Mouse (Mus musculus) liver, embryonic 16.5 days (tissue): ENCODE measurements around the gene Fbxo34. TPM values are rescaled to one million over a fixed set of nuclear protein-coding genes. Genes with fewer than 3 reads are reported as not detected.
"Not testable (repeated sequence)": the region's sequence is repeated elsewhere in the genome, so short reads cannot be mapped to it uniquely, and the experiment has no call there.

Experiments
- ATAC-seq: fragments of 200-750 bp; cut with Nextera tagmentation; 2 replicates; pipeline ENCODE4 v1.8.0; 2017; ENCODE audit warnings: low read depth, mild to moderate bottlenecking, moderate number of reproducible peaks, moderate library complexity
- H3K27ac ChIP-seq: fragments of 300-500 bp; sonication (generic); 2 replicates; pipeline ENCODE4 v1.5.1; 2014; ENCODE audit warnings: mild to moderate bottlenecking, low read length
- H3K27me3 ChIP-seq: fragments of 300-500 bp; sonication (generic); 2 replicates; pipeline ENCODE4 v1.6.1; 2014; ENCODE audit warnings: low read depth, low read length, mixed read lengths; ENCODE audit not compliant: control insufficient read depth, insufficient read depth
- H3K36me3 ChIP-seq: fragments of 300-500 bp; sonication (generic); 2 replicates; pipeline ENCODE4 v1.6.1; 2014; ENCODE audit warnings: mild to moderate bottlenecking; ENCODE audit not compliant: control insufficient read depth, insufficient read depth
- H3K4me1 ChIP-seq: fragments of 300-500 bp; sonication (generic); 2 replicates; pipeline ENCODE4 v1.6.1; 2014; ENCODE audit warnings: low read depth, low read length, mixed read lengths; ENCODE audit not compliant: control insufficient read depth
- H3K4me2 ChIP-seq: fragments of 300-500 bp; sonication (generic); 2 replicates; pipeline ENCODE4 v1.6.1; 2014; ENCODE audit warnings: low read depth, low read length, mixed read lengths
- H3K4me3 ChIP-seq: fragments of 300-500 bp; sonication (generic); 2 replicates; pipeline ENCODE4 v1.5.1; 2014; ENCODE audit warnings: low read depth, mild to moderate bottlenecking, low read length
- H3K9ac ChIP-seq: fragments of 300-500 bp; sonication (generic); 2 replicates; pipeline ENCODE4 v1.6.1; 2014; ENCODE audit warnings: low read depth, low read length
- H3K9me3 ChIP-seq: fragments of 300-500 bp; sonication (generic); replicated peaks from 2 replicates; pipeline ENCODE4 v1.6.1; 2016; ENCODE audit warnings: low read length; ENCODE audit not compliant: control insufficient read depth
- WGBS: fragments of 180-500 bp; shearing (Covaris S2); extraction: QIAGEN DNeasy Blood & Tissue Kit; methylation state at CpG from one replicate; pipeline ENCODE4 v1.1.7; 2014; ENCODE audit not compliant: insufficient replicate concordance; 5-methylcytosine and 5-hydroxymethylcytosine counted together
- polyA plus RNA-seq: library from polyadenylated mRNA; unstranded; fragments of >200 nt; fragmentation: Nextera tagmentation; extraction: Ambion mirVana; gene quantifications from 2 replicates; pipeline ENCODE4 v1.2.1, GENCODE M21; 2015

Fbxo34 gene
- polyA plus RNA-seq, 1 experiment from 2014 or later, result 41.6 TPM

DNA sequence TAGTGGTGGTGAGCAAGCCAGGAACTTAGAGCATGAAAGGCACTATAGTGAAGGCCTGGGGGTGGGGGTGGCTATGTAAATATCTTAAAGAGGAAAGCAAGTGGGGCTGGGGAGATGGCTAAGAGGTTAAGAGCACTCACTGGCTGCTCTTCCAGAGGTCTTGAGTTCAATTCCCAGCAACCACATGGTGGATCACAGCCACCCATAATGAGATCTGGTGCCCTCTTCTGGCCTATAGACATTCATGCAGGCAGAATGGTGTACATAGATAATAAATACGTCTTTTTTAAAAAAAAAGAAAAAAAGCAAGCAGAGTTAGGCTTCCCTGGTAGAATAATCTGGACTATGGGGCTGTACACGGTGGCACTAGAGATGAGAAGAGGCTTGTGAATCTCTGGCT lies 103.2 kb downstream of the Fbxo34 start:
- no peaks in the 10 kb centered on the region for H3K9me3 ChIP-seq
- H3K27me3 ChIP-seq, result no peaks in the 10 kb centered on the region
- no peak for ATAC-seq
- H3K4me3 ChIP-seq, result no peak overlapping the region
- no peaks in the 10 kb centered on the region for H3K4me1 ChIP-seq
- H3K9ac ChIP-seq, result no peak overlapping the region
- no peak overlapping the region for H3K27ac ChIP-seq
- peaks cover 9% of the 10 kb centered on the region for H3K36me3 ChIP-seq
- 84% methylated on average over 2 of the region's 2 CpGs for WGBS
- H3K4me2 ChIP-seq, result no peak overlapping the region

GRCm38 (mm10) chr14:47554236-47554635 lies 104.0 kb downstream of the Fbxo34 start:
- peaks cover 6% of the 10 kb centered on the region for H3K36me3 ChIP-seq
- no peaks in the 10 kb centered on the region for H3K27me3 ChIP-seq
- H3K9me3 ChIP-seq, result no peaks in the 10 kb centered on the region
- no peak overlapping the region for H3K4me2 ChIP-seq
- no peaks in the 10 kb centered on the region for H3K4me1 ChIP-seq
- H3K9ac ChIP-seq, result no peak overlapping the region
- no peak overlapping the region for H3K27ac ChIP-seq
- WGBS, result 66% methylated on average over 4 of the region's 4 CpGs
- no peak overlapping the region for H3K4me3 ChIP-seq
- no peak for ATAC-seq

DNA sequence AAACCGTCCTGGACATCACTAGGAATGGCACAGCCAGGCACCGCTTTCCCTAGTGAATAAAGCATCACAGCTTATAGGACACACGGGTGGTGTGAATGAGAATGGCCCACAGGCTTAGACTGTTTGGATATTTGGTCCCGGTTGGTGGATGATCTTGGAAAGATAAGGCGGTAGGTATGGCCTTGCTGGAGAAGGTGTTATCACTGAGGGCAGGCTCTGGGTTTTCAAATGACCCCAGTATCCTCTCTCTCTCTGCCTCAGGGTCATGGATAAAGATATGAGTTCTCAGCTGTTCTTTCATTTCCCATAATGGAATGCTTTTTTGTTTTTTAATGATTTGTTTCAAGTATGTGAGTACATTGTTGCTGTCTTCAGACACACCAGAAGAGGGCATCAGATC lies 105.0 kb downstream of the Fbxo34 start:
- Histone ChIP-seq H3K4me2 (no peak overlapping the region), H3K9ac (no peak overlapping the region), H3K4me3 (no peak overlapping the region), H3K27ac (no peak overlapping the region), H3K9me3 (no peaks in the 10 kb centered on the region), H3K36me3 (peaks cover 8% of the 10 kb centered on the region), H3K4me1 (no peaks in the 10 kb centered on the region), H3K27me3 (no peaks in the 10 kb centered on the region)
- WGBS, result 81% methylated on average over 5 of the region's 5 CpGs
- no peak for ATAC-seq

DNA sequence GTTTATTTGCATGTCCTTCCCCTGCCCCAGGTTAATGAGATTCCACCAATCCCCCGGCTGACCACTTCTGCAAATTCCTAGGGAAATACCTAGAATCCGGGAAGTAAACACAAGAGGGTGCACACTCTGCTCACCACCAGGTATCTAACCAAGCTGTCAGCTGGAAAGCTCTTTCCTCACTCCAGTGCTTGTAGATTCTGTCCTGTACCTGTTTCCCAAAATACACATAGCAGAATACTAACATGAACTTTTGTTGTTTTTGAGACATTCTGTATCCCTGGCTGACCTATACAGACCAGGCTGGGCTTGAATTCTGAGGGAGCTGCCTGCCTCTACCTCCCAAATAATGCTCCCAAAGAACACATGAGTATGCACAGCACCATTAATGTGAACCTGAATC lies 110.5 kb downstream of the Fbxo34 start:
- H3K4me3 ChIP-seq, result no peak overlapping the region
- H3K4me2 ChIP-seq, result no peak overlapping the region
- no peak for ATAC-seq
- 0 out of 2 replicates have a peak, but pooled peaks cover 3% of the 10 kb centered on the region for H3K36me3 ChIP-seq
- H3K9ac ChIP-seq, result no peak overlapping the region
- no peaks in the 10 kb centered on the region for H3K27me3 ChIP-seq
- H3K9me3 ChIP-seq, result no peaks in the 10 kb centered on the region
- H3K4me1 ChIP-seq, result peaks cover 7% of the 10 kb centered on the region
- WGBS, result 68% methylated on average over 2 of the region's 2 CpGs
- H3K27ac ChIP-seq, result no peak overlapping the region

DNA sequence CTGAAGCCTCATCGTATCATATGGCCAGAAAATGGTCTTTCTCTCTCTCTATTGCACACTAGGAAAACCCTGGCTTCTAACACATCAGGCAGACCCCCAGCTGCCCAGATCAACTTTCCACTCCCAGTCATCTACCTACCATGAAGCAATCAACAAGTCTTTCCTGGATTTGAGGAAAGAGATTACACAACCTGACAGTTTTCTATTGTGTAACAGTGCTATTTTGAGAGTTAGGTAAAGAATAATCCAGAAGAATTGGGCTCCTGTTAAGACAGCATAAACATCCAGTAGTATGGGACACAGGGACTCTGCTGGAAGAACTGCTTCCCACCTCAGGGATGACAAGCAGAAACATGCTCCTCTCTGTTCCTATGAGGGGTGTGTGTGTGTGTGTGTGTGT lies 112.3 kb downstream of the Fbxo34 start:
- Histone ChIP-seq H3K4me3 (no peak overlapping the region), H3K36me3 (0 out of 2 replicates have a peak, but pooled peaks cover 3% of the 10 kb centered on the region), H3K4me2 (no peak overlapping the region), H3K9me3 (no peaks in the 10 kb centered on the region), H3K27ac (no peak overlapping the region), H3K27me3 (no peaks in the 10 kb centered on the region), H3K4me1 (peaks cover 12% of the 10 kb centered on the region), H3K9ac (no peak overlapping the region)
- peak; percentile 68 for ATAC-seq
- 73% methylated on average over 1 of the region's 1 CpGs for WGBS

DNA sequence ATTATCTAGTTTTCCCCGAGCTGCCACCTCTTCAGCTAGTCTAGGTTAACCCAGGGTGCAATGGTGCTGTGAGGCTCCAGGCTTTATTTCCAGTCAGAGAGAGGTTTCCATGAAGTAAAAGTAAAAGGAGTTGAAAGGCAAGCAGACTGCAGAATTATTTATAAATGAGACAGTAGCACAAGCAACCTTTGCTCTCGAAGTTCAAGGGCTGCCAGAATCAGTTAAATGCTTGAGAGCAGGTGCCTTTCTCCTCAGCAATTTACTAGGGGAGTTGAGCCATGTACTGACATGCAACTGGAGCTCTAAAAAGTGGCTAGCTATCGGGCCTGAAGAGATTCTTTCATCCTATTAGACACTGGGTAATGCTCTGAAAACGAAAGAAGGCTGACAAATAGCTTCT lies 112.9 kb downstream of the Fbxo34 start:
- ATAC-seq, result no peak
- no peaks in the 10 kb centered on the region for H3K27me3 ChIP-seq
- 0 out of 2 replicates have a peak, but pooled peaks cover 3% of the 10 kb centered on the region for H3K36me3 ChIP-seq
- 62% methylated on average over 4 of the region's 4 CpGs for WGBS
- H3K4me2 ChIP-seq, result no peak overlapping the region
- H3K27ac ChIP-seq, result no peak overlapping the region
- H3K9ac ChIP-seq, result no peak overlapping the region
- H3K4me1 ChIP-seq, result peaks cover 15% of the 10 kb centered on the region
- no peaks in the 10 kb centered on the region for H3K9me3 ChIP-seq
- no peak overlapping the region for H3K4me3 ChIP-seq

GRCm38 (mm10) chr14:47567962-47568652 lies 117.9 kb downstream of the Fbxo34 start:
- peak overlapping the region; percentile 91 for H3K4me2 ChIP-seq
- no peaks in the 10 kb centered on the region for H3K9me3 ChIP-seq
- H3K27ac ChIP-seq, result peak overlapping the region; percentile 74
- ATAC-seq, result peak; percentile 98
- peak overlapping the region; percentile 97 for H3K4me3 ChIP-seq
- under 1% methylated on average over 46 of the region's 46 CpGs for WGBS
- H3K27me3 ChIP-seq, result no peaks in the 10 kb centered on the region
- H3K4me1 ChIP-seq, result peaks cover 14% of the 10 kb centered on the region
- peak overlapping the region; percentile 89 for H3K9ac ChIP-seq
- no peaks in the 10 kb centered on the region for H3K36me3 ChIP-seq

DNA sequence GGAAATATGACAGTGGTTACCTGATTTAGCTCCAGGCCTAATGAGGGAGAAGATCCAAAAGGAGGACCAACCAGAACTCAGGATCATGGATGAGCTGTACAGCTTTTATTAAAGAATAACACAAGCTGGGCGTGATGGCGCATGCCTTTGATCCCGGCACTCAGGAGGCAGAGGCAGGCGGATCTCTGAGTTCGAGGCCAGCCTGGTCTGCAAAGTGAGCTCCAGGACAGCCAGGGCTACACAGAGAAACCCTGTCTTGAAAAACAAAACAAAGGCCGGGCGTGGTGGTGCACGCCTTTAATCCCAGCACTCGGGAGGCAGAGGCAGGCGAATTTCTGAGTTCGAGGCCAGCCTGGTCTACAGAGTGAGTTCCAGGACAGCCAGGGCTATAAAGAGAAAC lies 120.3 kb downstream of the Fbxo34 start, which contains the start of gene Atg14:
Gene Atg14 (minus strand): TSS at position 101 of the 400 bp plus-strand sequence.
- not testable (repeated sequence) for H3K27me3 ChIP-seq, H3K27ac ChIP-seq, H3K9ac ChIP-seq, H3K4me3 ChIP-seq, H3K36me3 ChIP-seq, H3K4me2 ChIP-seq, ATAC-seq, H3K9me3 ChIP-seq
- peaks cover 11% of the 10 kb centered on the region for H3K4me1 ChIP-seq
- WGBS, result 73% methylated on average over 11 of the region's 11 CpGs

- Histone ChIP-seq H3K9me3 (no peaks in the 10 kb centered on the region), H3K4me2 (no peak overlapping the region), H3K27me3 (no peaks in the 10 kb centered on the region), H3K36me3 (no peaks in the 10 kb centered on the region), H3K4me1 (peaks cover 5% of the 10 kb centered on the region; the same call in 1 of the 2 replicates), H3K4me3 (no peak overlapping the region), H3K9ac (no peak overlapping the region), H3K27ac (no peak overlapping the region)
- ATAC-seq, result no peak
- WGBS, result 57% methylated on average over 4 of the region's 4 CpGs
Measured at GRCm38 (mm10) chr14:47572707-47573106, 122.5 kb downstream of the Fbxo34 start.
